Mouse (Mus musculus): ENCODE measurements around the gene Ache. TPM values are rescaled to one million over a fixed set of nuclear protein-coding genes. Genes with fewer than 3 reads are reported as not detected.

Ache gene
- polyA plus RNA-seq, 1 experiment from 2014 or later = 69.9 TPM

GRCm38 (mm10) chr5:137338663-137339289 lies 51.5 kb downstream of the Ache start:
- H3K4me1 ChIP-seq (replicated peaks) = peaks cover 26% of the 10 kb centered on the region
- no peaks in the 10 kb centered on the region for H3K36me3 ChIP-seq
- peak overlapping the region; percentile 52 for H3K9ac ChIP-seq
- peak overlapping the region; percentile 88 for H3K4me2 ChIP-seq
- peak overlapping the region; percentile 82 for H3K27ac ChIP-seq (replicated peaks)
- 1% methylated on average over 11 of the region's 11 CpGs for WGBS
- H3K4me3 ChIP-seq = peak overlapping the region; percentile 39
- peak; percentile 29 for ATAC-seq (ENCODE audit: low FRiP score, low read depth)
- no peaks in the 10 kb centered on the region for H3K27me3 ChIP-seq
- H3K9me3 ChIP-seq = no peaks in the 10 kb centered on the region

- H3K9me3 ChIP-seq = no peaks in the 10 kb centered on the region
- no peaks in the 10 kb centered on the region for H3K36me3 ChIP-seq
- peak overlapping the region; percentile 52 for H3K9ac ChIP-seq
- peak; percentile 71 for ATAC-seq (ENCODE audit: low FRiP score, low read depth)
- peak overlapping the region; percentile 39 for H3K4me3 ChIP-seq
- H3K27me3 ChIP-seq = no peaks in the 10 kb centered on the region
- 4% methylated on average over 21 of the region's 22 CpGs for WGBS
- H3K27ac ChIP-seq (replicated peaks) = peak overlapping the region; percentile 82
- peak overlapping the region; percentile 88 for H3K4me2 ChIP-seq
- peaks cover 21% of the 10 kb centered on the region for H3K4me1 ChIP-seq (replicated peaks)
Observed at GRCm38 (mm10) chr5:137339290-137339979, 52.1 kb downstream of the Ache start.

GRCm38 (mm10) chr5:137340222-137340621 lies 52.9 kb downstream of the Ache start:
- peak overlapping the region; percentile 39; the same call in 1 of the 2 replicates for H3K4me3 ChIP-seq
- H3K9ac ChIP-seq = peak overlapping the region; percentile 52; the same call in 1 of the 2 replicates
- no peaks in the 10 kb centered on the region for H3K9me3 ChIP-seq
- no peaks in the 10 kb centered on the region for H3K36me3 ChIP-seq
- no peak for ATAC-seq (ENCODE audit: low FRiP score, low read depth)
- peak overlapping the region; percentile 88 for H3K4me2 ChIP-seq
- WGBS = 77% methylated on average over 6 of the region's 6 CpGs
- no peaks in the 10 kb centered on the region for H3K27me3 ChIP-seq
- H3K4me1 ChIP-seq (replicated peaks) = peaks cover 21% of the 10 kb centered on the region
- peak overlapping the region; percentile 82 for H3K27ac ChIP-seq (replicated peaks)

- WGBS = 79% methylated on average over 7 of the region's 7 CpGs
- Histone ChIP-seq H3K27ac (replicated peaks) (no peak overlapping the region), H3K4me1 (replicated peaks) (peaks cover 19% of the 10 kb centered on the region), H3K9me3 (no peaks in the 10 kb centered on the region), H3K36me3 (no peaks in the 10 kb centered on the region), H3K4me3 (no peak overlapping the region), H3K4me2 (no peak overlapping the region), H3K27me3 (no peaks in the 10 kb centered on the region), H3K9ac (no peak overlapping the region)
- ATAC-seq (ENCODE audit: low FRiP score, low read depth) = no peak
Observed at GRCm38 (mm10) chr5:137342407-137343012, 55.2 kb downstream of the Ache start.

- Histone ChIP-seq H3K9me3 (no peaks in the 10 kb centered on the region), H3K4me2 (no peak overlapping the region), H3K9ac (no peak overlapping the region), H3K36me3 (no peaks in the 10 kb centered on the region), H3K27ac (replicated peaks) (no peak overlapping the region), H3K4me1 (replicated peaks) (peaks cover 16% of the 10 kb centered on the region), H3K27me3 (no peaks in the 10 kb centered on the region), H3K4me3 (no peak overlapping the region)
- ATAC-seq (ENCODE audit: low FRiP score, low read depth) = no peak
- WGBS = 95% methylated on average over 5 of the region's 5 CpGs
Observed at GRCm38 (mm10) chr5:137343412-137343811, 56.1 kb downstream of the Ache start.

GRCm38 (mm10) chr5:137343869-137344268 lies 56.5 kb downstream of the Ache start:
- Histone ChIP-seq H3K4me3 (no peak overlapping the region), H3K27ac (replicated peaks) (no peak overlapping the region), H3K4me2 (no peak overlapping the region), H3K36me3 (no peaks in the 10 kb centered on the region), H3K9me3 (no peaks in the 10 kb centered on the region), H3K9ac (no peak overlapping the region), H3K27me3 (peaks cover 4% of the 10 kb centered on the region; the same call in 1 of the 2 replicates), H3K4me1 (replicated peaks) (peaks cover 18% of the 10 kb centered on the region)
- ATAC-seq (ENCODE audit: low FRiP score, low read depth) = no peak

Small RNA genes lying within 50 kb of the gene (microRNA-seq; reads per million reads assigned to microRNA genes)
- gene Mir7036 (0.65 reads per million), gene Mir8116 (not detected)

Other genes with a start within 250 kb of the Ache start
- 237 and 239 TPM in 2 replicates for gene Ap1s1, start 241.4 kb upstream of the Ache start, polyA plus RNA-seq (2015; fragmentation: Nextera tagmentation; extraction: Ambion mirVana)
- 0.17 and 0.29 TPM in 2 replicates for gene Serpine1, start 215.3 kb upstream of the Ache start, polyA plus RNA-seq (2015; fragmentation: Nextera tagmentation; extraction: Ambion mirVana)
- 3.4 and 4.5 TPM in 2 replicates for gene Trim56, start 171.3 kb upstream of the Ache start, polyA plus RNA-seq (2015; fragmentation: Nextera tagmentation; extraction: Ambion mirVana)
- not detected in 2 replicates for gene Muc3, start 138.2 kb upstream of the Ache start, polyA plus RNA-seq (2015; fragmentation: Nextera tagmentation; extraction: Ambion mirVana)
- 0.40 and 0.51 TPM in 2 replicates for gene Muc3a, start 75.1 kb upstream of the Ache start, polyA plus RNA-seq (2015; fragmentation: Nextera tagmentation; extraction: Ambion mirVana)
- gene Ufsp1, start 7.1 kb downstream of the Ache start, polyA plus RNA-seq (2015; fragmentation: Nextera tagmentation; extraction: Ambion mirVana) = 20.1 and 24.0 TPM in 2 replicates
- 100 and 103 TPM in 2 replicates for gene Srrt, start 20.2 kb downstream of the Ache start, polyA plus RNA-seq (2015; fragmentation: Nextera tagmentation; extraction: Ambion mirVana)
- gene Trip6, start 26.9 kb downstream of the Ache start, polyA plus RNA-seq (2015; fragmentation: Nextera tagmentation; extraction: Ambion mirVana) = 17.3 TPM in 2 replicates
- 24.6 and 26.8 TPM in 2 replicates for gene Slc12a9, start 46.1 kb downstream of the Ache start, polyA plus RNA-seq (2015; fragmentation: Nextera tagmentation; extraction: Ambion mirVana)
- gene Ephb4, start 62.6 kb downstream of the Ache start, polyA plus RNA-seq (2015; fragmentation: Nextera tagmentation; extraction: Ambion mirVana) = 8.2 and 8.4 TPM in 2 replicates
- gene Zan, start 189.5 kb downstream of the Ache start, polyA plus RNA-seq (2015; fragmentation: Nextera tagmentation; extraction: Ambion mirVana) = 0.18 TPM in 2 replicates
- gene Pop7, start 215.0 kb downstream of the Ache start, polyA plus RNA-seq (2015; fragmentation: Nextera tagmentation; extraction: Ambion mirVana) = 81.0 and 81.8 TPM in 2 replicates
- gene Gigyf1, start 231.0 kb downstream of the Ache start, polyA plus RNA-seq (2015; fragmentation: Nextera tagmentation; extraction: Ambion mirVana) = 16.4 and 18.4 TPM in 2 replicates
- not detected in 2 replicates for gene Epo, start 245.7 kb downstream of the Ache start, polyA plus RNA-seq (2015; fragmentation: Nextera tagmentation; extraction: Ambion mirVana)
- 516 and 544 TPM in 2 replicates for gene Gnb2, start 246.0 kb downstream of the Ache start, polyA plus RNA-seq (2015; fragmentation: Nextera tagmentation; extraction: Ambion mirVana)

All from hindbrain, embryonic 15.5 days (tissue).